In genomic region chr7:99365069-99365468, GRCm38 (mm10) we compare ENCODE assay signal across 8 mouse cellular contexts. TPM values are rescaled to one million over a fixed set of nuclear protein-coding genes. Genes with fewer than 3 reads are reported as not detected.
DNase-seq lines count a peak whose midpoint lies in the region; ATAC-seq and TF ChIP-seq lines count a peak whose summit lies in the region.
"Had no signal": no experiment of that assay in that cellular context is flagged by ENCODE, and none has a peak within 500 bp of the region (broad histone marks: within the 10 kb centered on the region; RNA-seq: fewer than 3 reads in every experiment).

No protein-coding gene starts in this region.

- DNase-seq in A20 (ENCODE audit: low read depth, low spot score): peak; percentile 61
- peak; percentile 84 to 85 for DNase-seq in cerebellum, postnatal 14 days
- peak; percentile 72 for DNase-seq in gastrocnemius, adult 2 months
- DNase-seq in kidney, postnatal 4 days: peak; percentile 84 to 87
- DNase-seq in right cerebral cortex, adult 2 months (ENCODE audit: low spot score in 2 of 2): peak; percentile 77 to 81

- ATAC-seq in megakaryocyte, adult 5-6 weeks (ENCODE audit: poor library complexity, severe bottlenecking): peak; percentile 96

- peak; percentile 84 for TF ChIP-seq CTCF in E14TG2a.4 (conservative IDR thresholded peaks at IDR 0.05; ENCODE audit: low read length)
- peak; percentile 99 for TF ChIP-seq CTCF in gastrocnemius, adult 2 months (IDR thresholded peaks at IDR 0.05)

- H3K36me3 ChIP-seq in E14TG2a.4 (ENCODE audit: insufficient read depth, low read length): no peaks in the 10 kb centered on the region
- H3K36me3 ChIP-seq: heart, embryonic 13.5 days had no signal

- H3K4me3 ChIP-seq in E14TG2a.4 (replicated peaks; ENCODE audit: low read length): no peak overlapping the region
- no peak overlapping the region for H3K4me3 ChIP-seq in gastrocnemius, adult 2 months
- H3K4me3 ChIP-seq: heart, embryonic 13.5 days had no signal

- no peak overlapping the region for H3K27ac ChIP-seq in gastrocnemius, adult 2 months
- H3K27ac ChIP-seq: heart, embryonic 13.5 days had no signal

- intact Hi-C loops in gastrocnemius, adult 2 months (cut with DNase I): loop anchor here (1.0 kb wide), 1 partner anchor 33 kb away; no protein-coding TSS in a partner anchor

- no peaks in the 10 kb centered on the region for H3K9me3 ChIP-seq in E14TG2a.4 (ENCODE audit: low read length)
- H3K9me3 ChIP-seq: heart, embryonic 13.5 days had no signal

- H3K4me1 ChIP-seq in E14TG2a.4 (replicated peaks; ENCODE audit: low read depth, low read length): peaks cover 14% of the 10 kb centered on the region

- peaks cover 49% of the 10 kb centered on the region for H3K27me3 ChIP-seq in E14TG2a.4 (ENCODE audit: insufficient read depth, low read length)

RNA-seq across cellular contexts. Expression of gene Serpinh1, which starts 12.0 kb away (rescaled TPM):
- total RNA-seq in gastrocnemius, adult 2 months (2021): 100 to 1,000 TPM in 1 of 2 experiments, 10 to 100 TPM in 1; 47.0 to 124 TPM
- 0.23 and 0.76 TPM in 2 replicates for total RNA-seq in megakaryocyte, adult 5-6 weeks (2015)
- 0.37 and 0.73 TPM in 2 replicates for total RNA-seq in megakaryocyte, adult 5-6 weeks (2017)

RNA-seq across cellular contexts. Expression of gene Gdpd5, which starts 16.1 kb away (rescaled TPM):
- total RNA-seq in gastrocnemius, adult 2 months (2021): 1 to 10 TPM; 5.4 to 6.7 TPM
- total RNA-seq in megakaryocyte, adult 5-6 weeks (2015): 0.96 and 3.5 TPM in 2 replicates
- total RNA-seq in megakaryocyte, adult 5-6 weeks (2017): 0.70 and 1.0 TPM in 2 replicates

Comparison
In these comparisons a context has a peak if more than half of its experiments do, and no peak if none do; other contexts are left out.
1. RNA of gene Serpinh1, which starts 12.0 kb away (total RNA-seq): 47.0 to 124 TPM in gastrocnemius, adult 2 months; 0.23 to 0.76 TPM in megakaryocyte, adult 5-6 weeks; every median in the first group is over 10 times any median in the second.
2. Peak in every context shown above with its lines, with median percentiles within 50 percentile points of each other: DNase-seq.